Mouse (Mus musculus): ENCODE results near the gene Emsy. TPM values are rescaled to one million over a fixed set of nuclear protein-coding genes. Genes with fewer than 3 reads are reported as not detected.

The Emsy gene
- polyA plus RNA-seq, 1 experiment from 2014 or later: 14.1 TPM

GRCm38 (mm10) chr7:98655681-98656530 is 677 bp downstream of the Emsy start:
- Histone ChIP-seq H3K27me3 (ENCODE audit: insufficient read depth, low read length) (no peaks in the 10 kb centered on the region), H3K9me3 (replicated peaks; ENCODE audit: low read length) (no peaks in the 10 kb centered on the region), H3K4me1 (replicated peaks; ENCODE audit: insufficient read depth, low read length) (peaks cover 5% of the 10 kb centered on the region), H3K27ac (peak overlapping the region; percentile 95), H3K36me3 (ENCODE audit: insufficient read depth, low read length) (peaks cover 8% of the 10 kb centered on the region; the same call in 1 of the 2 replicates), H3K4me3 (replicated peaks; ENCODE audit: low read depth, low read length) (peak overlapping the region; percentile 96), H3K4me2 (ENCODE audit: low read length) (peak overlapping the region; percentile 81), H3K9ac (ENCODE audit: low read depth, low read length) (peak overlapping the region; percentile 90)
- under 1% methylated on average over 73 of the region's 74 CpGs for WGBS
- TF ChIP-seq CTCF (IDR thresholded peaks at IDR 0.05; ENCODE audit: low read depth): peak; percentile 42; the same call in 1 of the 2 replicates
- ATAC-seq (replicated peaks; ENCODE audit: low FRiP score, low read depth) (peak; percentile 56), DNase-seq (ENCODE audit: low spot score) (peak; percentile 94)

- 69% methylated on average over 2 of the region's 2 CpGs for WGBS
- H3K36me3 ChIP-seq (ENCODE audit: insufficient read depth, low read length): peaks cover 20% of the 10 kb centered on the region; the same call in 1 of the 2 replicates
- TF ChIP-seq CTCF (IDR thresholded peaks at IDR 0.05; ENCODE audit: low read depth): 0 out of 2 replicates have a peak, but pooled peaks have one; percentile 3
- no peaks in the 10 kb centered on the region for H3K27me3 ChIP-seq (ENCODE audit: insufficient read depth, low read length)
- no peak overlapping the region for H3K4me3 ChIP-seq (replicated peaks; ENCODE audit: low read depth, low read length)
- no peak overlapping the region for H3K9ac ChIP-seq (ENCODE audit: low read depth, low read length)
- H3K9me3 ChIP-seq (replicated peaks; ENCODE audit: low read length): no peaks in the 10 kb centered on the region
- H3K27ac ChIP-seq: no peak overlapping the region
- DNase-seq (ENCODE audit: low spot score) (no peak), ATAC-seq (replicated peaks; ENCODE audit: low FRiP score, low read depth) (no peak)
- no peaks in the 10 kb centered on the region for H3K4me1 ChIP-seq (replicated peaks; ENCODE audit: insufficient read depth, low read length)
- H3K4me2 ChIP-seq (ENCODE audit: low read length): no peak overlapping the region
Observed at GRCm38 (mm10) chr7:98651651-98652050, 4.9 kb downstream of the Emsy start.

- WGBS: 17% methylated on average over 1 of the region's 1 CpGs
- no peak overlapping the region for H3K4me2 ChIP-seq (ENCODE audit: low read length)
- no peaks in the 10 kb centered on the region for H3K4me1 ChIP-seq (replicated peaks; ENCODE audit: insufficient read depth, low read length)
- ATAC-seq (replicated peaks; ENCODE audit: low FRiP score, low read depth) (no peak), DNase-seq (ENCODE audit: low spot score) (no peak)
- H3K36me3 ChIP-seq (ENCODE audit: insufficient read depth, low read length): peaks cover 27% of the 10 kb centered on the region
- H3K27me3 ChIP-seq (ENCODE audit: insufficient read depth, low read length): no peaks in the 10 kb centered on the region
- no peak overlapping the region for H3K4me3 ChIP-seq (replicated peaks; ENCODE audit: low read depth, low read length)
- H3K27ac ChIP-seq: no peak overlapping the region
- H3K9ac ChIP-seq (ENCODE audit: low read depth, low read length): no peak overlapping the region
- TF ChIP-seq CTCF (IDR thresholded peaks at IDR 0.05; ENCODE audit: low read depth): no peak
- no peaks in the 10 kb centered on the region for H3K9me3 ChIP-seq (replicated peaks; ENCODE audit: low read length)
Observed at GRCm38 (mm10) chr7:98644238-98644637, 12.3 kb downstream of the Emsy start.

- no peak for ATAC-seq (replicated peaks; ENCODE audit: low FRiP score, low read depth)
- Histone ChIP-seq H3K9ac (ENCODE audit: low read depth, low read length) (no peak overlapping the region), H3K4me2 (ENCODE audit: low read length) (no peak overlapping the region), H3K9me3 (replicated peaks; ENCODE audit: low read length) (no peaks in the 10 kb centered on the region), H3K27me3 (ENCODE audit: insufficient read depth, low read length) (no peaks in the 10 kb centered on the region), H3K4me3 (replicated peaks; ENCODE audit: low read depth, low read length) (no peak overlapping the region), H3K27ac (no peak overlapping the region), H3K36me3 (ENCODE audit: insufficient read depth, low read length) (0 out of 2 replicates have a peak, but pooled peaks cover 22% of the 10 kb centered on the region), H3K4me1 (replicated peaks; ENCODE audit: insufficient read depth, low read length) (no peaks in the 10 kb centered on the region)
- TF ChIP-seq CTCF (IDR thresholded peaks at IDR 0.05; ENCODE audit: low read depth): no peak
- DNase-seq (ENCODE audit: low spot score): no peak
- whole genome bisulfite sequencing: 94% methylated on average over 2 of the region's 2 CpGs
Observed at GRCm38 (mm10) chr7:98636607-98637006, 20.0 kb downstream of the Emsy start.

- H3K4me2 ChIP-seq (ENCODE audit: low read length): no peak overlapping the region
- WGBS: 57% methylated on average over 3 of the region's 3 CpGs
- H3K4me3 ChIP-seq (replicated peaks; ENCODE audit: low read depth, low read length): no peak overlapping the region
- H3K27me3 ChIP-seq (ENCODE audit: insufficient read depth, low read length): no peaks in the 10 kb centered on the region
- ATAC-seq (replicated peaks; ENCODE audit: low FRiP score, low read depth): no peak
- no peaks in the 10 kb centered on the region for H3K9me3 ChIP-seq (replicated peaks; ENCODE audit: low read length)
- DNase-seq (ENCODE audit: low spot score): peak; percentile 55
- H3K36me3 ChIP-seq (ENCODE audit: insufficient read depth, low read length): 0 out of 2 replicates have a peak, but pooled peaks cover 22% of the 10 kb centered on the region
- H3K9ac ChIP-seq (ENCODE audit: low read depth, low read length): no peak overlapping the region
- no peaks in the 10 kb centered on the region for H3K4me1 ChIP-seq (replicated peaks; ENCODE audit: insufficient read depth, low read length)
- TF ChIP-seq CTCF (IDR thresholded peaks at IDR 0.05; ENCODE audit: low read depth): no peak
- no peak overlapping the region for H3K27ac ChIP-seq
Observed at GRCm38 (mm10) chr7:98633032-98633431, 23.6 kb downstream of the Emsy start.

- H3K27ac ChIP-seq: no peak overlapping the region
Observed at GRCm38 (mm10) chr7:98629947-98630346, 26.6 kb downstream of the Emsy start.

More at GRCm38 (mm10) chr7:98629947-98630346, 26.6 kb downstream of the Emsy start:
- ATAC-seq (replicated peaks; ENCODE audit: low FRiP score, low read depth): no peak
- no peak for TF ChIP-seq CTCF (IDR thresholded peaks at IDR 0.05; ENCODE audit: low read depth)
- WGBS: 92% methylated on average over 7 of the region's 7 CpGs
- no peaks in the 10 kb centered on the region for H3K27me3 ChIP-seq (ENCODE audit: insufficient read depth, low read length)
- no peaks in the 10 kb centered on the region for H3K4me1 ChIP-seq (replicated peaks; ENCODE audit: insufficient read depth, low read length)
- no peaks in the 10 kb centered on the region for H3K9me3 ChIP-seq (replicated peaks; ENCODE audit: low read length)
- H3K36me3 ChIP-seq (ENCODE audit: insufficient read depth, low read length): peaks cover 27% of the 10 kb centered on the region; the same call in 1 of the 2 replicates
- DNase-seq (ENCODE audit: low spot score): no peak
- H3K4me3 ChIP-seq (replicated peaks; ENCODE audit: low read depth, low read length): no peak overlapping the region
- no peak overlapping the region for H3K4me2 ChIP-seq (ENCODE audit: low read length)
- no peak overlapping the region for H3K9ac ChIP-seq (ENCODE audit: low read depth, low read length)
